In the genomic region with DNA sequence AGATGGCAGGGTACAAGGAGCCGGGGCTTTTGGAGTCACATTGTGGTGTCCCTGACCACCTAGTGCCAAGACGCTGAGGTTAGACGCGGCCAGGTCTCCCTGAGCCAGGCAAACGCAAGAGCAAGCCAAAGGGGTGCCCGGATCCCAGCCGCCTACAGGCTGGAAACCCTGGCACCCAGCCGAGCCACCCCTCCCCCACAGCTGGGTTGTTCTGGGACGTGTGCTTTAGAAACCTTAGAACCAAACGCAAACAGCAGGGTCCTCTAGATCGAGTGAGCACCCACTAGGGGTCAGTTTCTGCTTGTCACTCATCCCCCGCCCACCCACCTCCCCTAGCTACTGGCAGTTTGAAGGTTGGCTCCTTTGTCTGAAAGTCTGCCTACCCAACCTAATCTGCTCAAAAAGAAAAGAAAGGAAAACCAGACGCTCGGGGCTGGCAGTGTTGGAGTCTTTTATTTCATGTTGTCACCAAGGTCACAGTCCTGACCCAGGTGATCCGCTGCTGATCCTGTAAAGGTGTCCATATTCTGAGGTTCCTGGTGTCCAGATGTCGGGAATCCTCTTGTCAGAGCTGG, we compare ENCODE assay signal across 8 mouse cellular contexts. TPM values are rescaled to one million over a fixed set of nuclear protein-coding genes. Genes with fewer than 3 reads are reported as not detected.
DNase-seq lines count a peak whose midpoint lies in the region; ATAC-seq lines count a peak whose summit lies in the region.

No protein-coding gene starts in this region.

- H3K4me2 ChIP-seq in stomach, embryonic 16.5 days (ENCODE audit: low read depth, low read length) = peak overlapping the region; percentile 47

- peaks cover 60% of the 10 kb centered on the region for H3K27me3 ChIP-seq in forebrain, embryonic 10.5 days (ENCODE audit: poor library complexity, severe bottlenecking)
- H3K27me3 ChIP-seq in midbrain, embryonic 10.5 days (ENCODE audit: low read depth, poor library complexity, severe bottlenecking) = peaks cover 37% of the 10 kb centered on the region
- H3K27me3 ChIP-seq in stomach, embryonic 16.5 days (ENCODE audit: control insufficient read depth, insufficient read depth, low read length) = no peaks in the 10 kb centered on the region

- ATAC-seq in stomach, embryonic 16.5 days (ENCODE audit: insufficient read depth, low FRiP score) = peak; percentile 45; the same call in 1 of the 2 replicates
- no peak for ATAC-seq in megakaryocyte progenitor cell, adult 5-6 weeks (replicated peaks; ENCODE audit: poor library complexity)

- H3K27ac ChIP-seq in forebrain, embryonic 10.5 days = peak overlapping the region; percentile 66
- H3K27ac ChIP-seq in midbrain, embryonic 10.5 days (replicated peaks) = no peak overlapping the region
- H3K27ac ChIP-seq in stomach, embryonic 16.5 days (ENCODE audit: low read length) = no peak overlapping the region

- H3K36me3 ChIP-seq in forebrain, embryonic 10.5 days (replicated peaks) = no peaks in the 10 kb centered on the region
- H3K36me3 ChIP-seq in midbrain, embryonic 10.5 days = no peaks in the 10 kb centered on the region
- H3K36me3 ChIP-seq in stomach, embryonic 16.5 days (ENCODE audit: control insufficient read depth, insufficient read depth, low read length) = no peaks in the 10 kb centered on the region

- H3K4me3 ChIP-seq in forebrain, embryonic 10.5 days = peak overlapping the region; percentile 41
- H3K4me3 ChIP-seq in midbrain, embryonic 10.5 days = peak overlapping the region; percentile 39
- H3K4me3 ChIP-seq in stomach, embryonic 16.5 days (replicated peaks; ENCODE audit: low read length) = peak overlapping the region; percentile 38

- H3K9me3 ChIP-seq in forebrain, embryonic 10.5 days = no peaks in the 10 kb centered on the region
- no peaks in the 10 kb centered on the region for H3K9me3 ChIP-seq in midbrain, embryonic 10.5 days (replicated peaks)
- no peaks in the 10 kb centered on the region for H3K9me3 ChIP-seq in stomach, embryonic 16.5 days (replicated peaks; ENCODE audit: control insufficient read depth, low read length)

- DNase-seq in urinary bladder, postnatal 10 days (ENCODE audit: low spot score) = peak; percentile 39
- no peak for DNase-seq in urinary bladder, postnatal 25 days (ENCODE audit: low spot score)
- DNase-seq in forebrain, embryonic 10.5 days (ENCODE audit: extremely low spot score, low spot score) = peak; percentile 31
- DNase-seq in heart, postnatal 36 days = peak; percentile 52 to 70
- peak; percentile 23 to 65 for DNase-seq in layer of hippocampus, postnatal 25 days (ENCODE audit: extremely low spot score in 1 of 2, low spot score in 1 of 2)
- DNase-seq in midbrain, embryonic 10.5 days (ENCODE audit: low spot score) = peak; percentile 37

- WGBS in forebrain, embryonic 10.5 days = 6% methylated on average over 16 of the region's 16 CpGs
- 2% methylated on average over 16 of the region's 16 CpGs for WGBS in midbrain, embryonic 10.5 days
- 16% methylated on average over 16 of the region's 16 CpGs for WGBS in stomach, embryonic 16.5 days

- H3K9ac ChIP-seq in stomach, embryonic 16.5 days (ENCODE audit: low read length) = peak overlapping the region; percentile 60

- intact Hi-C loops in heart, postnatal 36 days (cut with DNase I) = loop anchor here (5.0 to 10.0 kb wide), 2 partner anchors 270 to 347 kb away; no protein-coding TSS in a partner anchor

- peaks cover 50% of the 10 kb centered on the region for H3K4me1 ChIP-seq in forebrain, embryonic 10.5 days
- H3K4me1 ChIP-seq in midbrain, embryonic 10.5 days = peaks cover 41% of the 10 kb centered on the region
- peaks cover 20% of the 10 kb centered on the region for H3K4me1 ChIP-seq in stomach, embryonic 16.5 days (ENCODE audit: control insufficient read depth, insufficient read depth, low read length)

RNA-seq across cellular contexts. Expression of a gene that starts 4.1 kb away (rescaled TPM):
- polyA plus RNA-seq in forebrain, embryonic 10.5 days (2016; fragmentation: Nextera tagmentation; extraction: Ambion mirVana) = 6.7 and 7.4 TPM in 2 replicates
- under 1 TPM; 0.94 to 0.95 TPM for total RNA-seq in heart, postnatal 36 days (2021)
- total RNA-seq in layer of hippocampus, postnatal 25 days (2021) = 1 to 10 TPM; 5.5 to 6.9 TPM
- 3.8 and 7.5 TPM in 2 replicates for polyA plus RNA-seq in midbrain, embryonic 10.5 days (2016; fragmentation: Nextera tagmentation; extraction: Ambion mirVana)
- 39.6 and 42.8 TPM in 2 replicates for polyA plus RNA-seq in stomach, embryonic 16.5 days (2015; fragmentation: Nextera tagmentation; extraction: Ambion mirVana)
- total RNA-seq in megakaryocyte progenitor cell, adult 5-6 weeks (2015) = not detected in 2 replicates
- total RNA-seq in megakaryocyte progenitor cell, adult 5-6 weeks (2017) = not detected in 2 replicates

RNA-seq across cellular contexts. Expression of a gene that starts 45.1 kb away (rescaled TPM):
- polyA plus RNA-seq in forebrain, embryonic 10.5 days (2016; fragmentation: Nextera tagmentation; extraction: Ambion mirVana) = 626 and 635 TPM in 2 replicates
- total RNA-seq in heart, postnatal 36 days (2021) = 1,000 to 10,000 TPM; 1,024 to 1,052 TPM
- 100 to 1,000 TPM; 347 to 372 TPM for total RNA-seq in layer of hippocampus, postnatal 25 days (2021)
- 615 and 670 TPM in 2 replicates for polyA plus RNA-seq in midbrain, embryonic 10.5 days (2016; fragmentation: Nextera tagmentation; extraction: Ambion mirVana)
- polyA plus RNA-seq in stomach, embryonic 16.5 days (2015; fragmentation: Nextera tagmentation; extraction: Ambion mirVana) = 647 and 702 TPM in 2 replicates
- 482 and 517 TPM in 2 replicates for total RNA-seq in megakaryocyte progenitor cell, adult 5-6 weeks (2015)
- 92.4 and 175 TPM in 2 replicates for total RNA-seq in megakaryocyte progenitor cell, adult 5-6 weeks (2017)
